Mouse (Mus musculus) lung, adult 2 months (tissue): Measurements from ENCODE around the gene Stk32c.

Experiments
- CTCF ChIP-seq: fragments of 200-500 bp; IDR thresholded peaks from 2 replicates; pipeline ENCODE4 v1.5.1; 2011; ENCODE audit warnings: mild to moderate bottlenecking, low read length, control low read depth; ENCODE audit not compliant: insufficient read depth
- POLR2A ChIP-seq: fragments of 200-500 bp; IDR thresholded peaks from 2 replicates; pipeline ENCODE4 v1.6.1; 2011; ENCODE audit warnings: low read depth, mild to moderate bottlenecking, control low read depth, low read length, borderline replicate concordance; ENCODE audit errors: extremely low read depth

DNA sequence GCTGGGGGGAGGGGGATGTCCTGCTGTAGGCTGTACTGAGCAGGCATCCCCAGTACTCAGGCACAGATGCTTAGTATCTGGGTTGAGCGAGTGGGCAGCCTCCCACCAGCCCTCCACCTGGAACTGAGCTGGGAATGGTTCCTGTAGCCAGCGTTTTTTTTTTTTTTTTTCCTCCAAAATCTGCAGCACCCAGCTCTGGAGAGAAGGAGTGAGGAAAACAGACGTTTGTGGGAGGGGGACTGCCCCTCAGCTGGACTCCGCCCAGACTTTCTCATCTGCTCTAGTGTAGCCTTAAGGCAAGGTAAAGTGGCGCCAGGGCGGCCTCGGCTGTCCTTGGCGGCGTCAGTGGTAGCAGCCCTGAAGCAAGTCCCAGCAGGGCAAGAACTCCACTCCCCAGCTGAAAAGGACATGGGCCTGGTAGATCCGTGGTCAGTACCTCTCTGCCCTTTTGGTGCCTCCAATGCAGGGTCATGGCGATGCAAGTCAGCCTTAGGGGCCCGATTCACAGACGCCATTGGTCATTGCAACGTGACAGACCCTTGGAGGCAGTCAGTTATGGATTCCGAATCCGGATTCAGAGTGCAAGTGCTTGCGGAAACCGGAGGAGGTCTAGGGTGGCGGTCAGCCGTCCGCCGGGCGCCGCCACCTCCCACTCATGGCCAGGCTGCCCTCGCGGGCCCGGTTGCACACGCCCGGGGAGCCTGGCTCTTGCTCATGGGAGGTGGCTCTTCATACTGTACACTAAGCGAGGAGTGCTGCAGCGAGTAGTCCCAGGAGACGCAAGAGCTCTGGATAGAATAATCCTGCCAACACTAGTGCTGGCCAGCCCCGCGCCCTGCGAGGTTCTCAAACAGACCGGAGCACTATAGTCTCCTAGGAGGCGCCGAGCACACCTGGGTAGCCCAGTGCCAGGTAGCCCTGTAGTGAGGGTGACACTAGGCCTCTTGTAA, 34.1 kb upstream of the Stk32c start:
- TF ChIP-seq CTCF = no peak
- peak; percentile 53; the same call in 1 of the 2 replicates for TF ChIP-seq POLR2A
